Mouse (Mus musculus) spleen, adult 2 months (tissue): Measurements from ENCODE around the gene Fam122c.

Experiments used
- CTCF ChIP-seq: fragments of 200-500 bp; IDR thresholded peaks from 2 replicates; pipeline ENCODE4 v1.5.1; 2011; ENCODE audit warnings: mild to moderate bottlenecking, inconsistent platforms; ENCODE audit not compliant: insufficient read depth, insufficient read length, insufficient replicate concordance; ENCODE audit errors: extremely low read depth
- POLR2A ChIP-seq: fragments of 200-500 bp; IDR thresholded peaks from 2 replicates; pipeline ENCODE4 v1.6.1; 2011; ENCODE audit warnings: low read depth, low read length, inconsistent platforms

DNA sequence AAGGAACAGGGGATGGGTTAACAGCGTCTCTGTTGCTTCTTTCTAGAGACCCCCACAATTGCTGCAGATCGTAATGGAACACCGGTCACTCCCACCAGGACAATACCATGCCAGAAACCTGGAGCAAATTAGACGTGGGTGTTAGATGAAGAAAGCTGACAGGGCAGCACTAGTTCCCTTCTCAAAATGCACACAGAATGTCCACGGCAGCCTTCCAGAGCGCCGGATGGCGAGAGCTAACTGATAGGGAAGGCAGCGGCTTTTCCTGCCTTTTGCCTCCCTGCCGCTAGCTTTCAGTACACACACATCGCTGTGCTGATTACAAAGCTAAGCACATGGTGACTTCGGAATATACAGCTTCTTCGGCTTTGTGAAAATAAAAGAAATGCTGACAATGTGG, 41.3 kb upstream of the Fam122c start:
- TF ChIP-seq CTCF (no peak), POLR2A (no peak)
